Mouse (Mus musculus) heart, embryonic 16.5 days (tissue): ENCODE measurements at regions not wholly inside any gene's neighbourhood (a gene's known extent, or its start where the extent isn't known, plus 50 kb on each side); places are given as distances from the start of the nearest gene placed in this dataset.
"Not testable (repeated sequence)": the region's sequence is repeated elsewhere in the genome, so short reads cannot be mapped to it uniquely, and the experiment has no call there.

Source experiments
- ATAC-seq: fragments of 200-750 bp; cut with Nextera tagmentation; replicated peaks from 2 replicates; pipeline ENCODE4 v1.8.0; 2017; ENCODE audit warnings: moderate number of reproducible peaks; ENCODE audit not compliant: insufficient read depth, low FRiP score; ENCODE audit errors: extremely low read depth
- H3K27ac ChIP-seq: fragments of 300-500 bp; sonication (generic); 2 replicates; pipeline ENCODE4 v1.5.1; 2014; ENCODE audit warnings: mild to moderate bottlenecking, low read length, control low read depth, moderate library complexity
- H3K27me3 ChIP-seq: fragments of 300-500 bp; sonication (generic); 2 replicates; pipeline ENCODE4 v1.6.1; 2014; ENCODE audit warnings: low read length, mixed read lengths; ENCODE audit not compliant: control insufficient read depth, insufficient read depth
- H3K36me3 ChIP-seq: fragments of 300-500 bp; sonication (generic); 2 replicates; pipeline ENCODE4 v1.6.1; 2014; ENCODE audit not compliant: control insufficient read depth, insufficient read depth
- H3K4me1 ChIP-seq: fragments of 300-500 bp; sonication (generic); 2 replicates; pipeline ENCODE4 v1.6.1; 2014; ENCODE audit warnings: low read length, mixed read lengths; ENCODE audit not compliant: control insufficient read depth, insufficient read depth
- H3K4me2 ChIP-seq: fragments of 300-500 bp; sonication (generic); 2 replicates; pipeline ENCODE4 v1.6.1; 2014; ENCODE audit warnings: low read depth, mild to moderate bottlenecking, control low read depth, low read length
- H3K4me3 ChIP-seq: fragments of 300-500 bp; sonication (generic); 2 replicates; pipeline ENCODE4 v1.5.1; 2014; ENCODE audit warnings: mild to moderate bottlenecking, control low read depth, low read length
- H3K9ac ChIP-seq: fragments of 300-500 bp; sonication (generic); 2 replicates; pipeline ENCODE4 v1.6.1; 2014; ENCODE audit warnings: low read length, control low read depth
- H3K9me3 ChIP-seq: fragments of 300-500 bp; sonication (generic); replicated peaks from 2 replicates; pipeline ENCODE4 v1.6.1; 2016; ENCODE audit warnings: low read length; ENCODE audit not compliant: control insufficient read depth
- WGBS: fragments of 180-500 bp; shearing (Covaris S2); extraction: QIAGEN DNeasy Blood & Tissue Kit; methylation state at CpG from one replicate; pipeline ENCODE4 v1.1.7; 2014; 5-methylcytosine and 5-hydroxymethylcytosine counted together

DNA sequence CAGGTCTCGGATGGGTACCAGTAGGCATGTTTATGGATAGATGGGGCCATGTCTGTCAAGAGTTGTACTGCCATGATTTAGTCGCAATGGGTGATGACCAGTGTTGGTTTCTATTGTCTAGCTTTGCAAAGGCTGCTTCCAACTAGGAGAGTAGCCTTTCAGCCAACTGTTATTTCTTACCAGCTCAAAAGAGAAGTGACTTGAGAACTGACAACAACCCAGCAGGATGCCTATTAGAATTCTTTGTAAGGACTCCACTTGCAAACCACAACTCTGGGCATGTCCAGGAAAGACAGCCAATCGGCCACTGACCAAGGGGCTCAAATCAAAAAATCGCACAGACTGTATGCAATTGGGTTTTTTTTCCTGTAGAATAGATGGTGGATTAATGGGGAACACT, 200.9 kb downstream of the Dhx15 start:
- Histone ChIP-seq H3K4me3 (no peak overlapping the region), H3K27me3 (no peaks in the 10 kb centered on the region), H3K9me3 (no peaks in the 10 kb centered on the region), H3K36me3 (no peaks in the 10 kb centered on the region), H3K9ac (no peak overlapping the region), H3K27ac (no peak overlapping the region), H3K4me2 (no peak overlapping the region), H3K4me1 (peaks cover 12% of the 10 kb centered on the region)
- WGBS: 90% methylated on average over 4 of the region's 4 CpGs
- ATAC-seq: no peak

DNA sequence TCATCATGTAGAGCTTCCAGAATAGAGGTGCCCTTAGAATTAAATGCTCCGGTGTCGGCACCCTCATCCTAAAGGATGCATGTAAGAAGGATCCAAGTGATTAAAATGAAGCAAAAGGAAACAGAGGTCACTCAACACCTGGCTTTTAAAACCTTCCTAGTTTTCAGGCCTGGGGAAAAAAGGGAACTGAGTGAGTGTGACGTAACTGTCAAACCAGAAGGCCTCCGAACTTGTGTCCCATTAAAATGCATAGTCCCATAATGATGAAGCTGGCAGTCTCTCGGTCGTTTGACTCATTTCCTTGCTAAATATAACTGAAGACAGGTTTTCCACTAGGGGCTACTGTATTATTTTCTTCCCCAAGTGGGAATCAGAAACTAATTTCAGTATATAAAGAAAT, 201.4 kb downstream of the Dhx15 start:
- no peak for ATAC-seq
- H3K27me3 ChIP-seq: no peaks in the 10 kb centered on the region
- no peak overlapping the region for H3K4me3 ChIP-seq
- no peak overlapping the region for H3K27ac ChIP-seq
- H3K4me2 ChIP-seq: no peak overlapping the region
- WGBS: 70% methylated on average over 6 of the region's 6 CpGs
- no peak overlapping the region for H3K9ac ChIP-seq
- peaks cover 12% of the 10 kb centered on the region for H3K4me1 ChIP-seq
- H3K36me3 ChIP-seq: no peaks in the 10 kb centered on the region
- no peaks in the 10 kb centered on the region for H3K9me3 ChIP-seq

DNA sequence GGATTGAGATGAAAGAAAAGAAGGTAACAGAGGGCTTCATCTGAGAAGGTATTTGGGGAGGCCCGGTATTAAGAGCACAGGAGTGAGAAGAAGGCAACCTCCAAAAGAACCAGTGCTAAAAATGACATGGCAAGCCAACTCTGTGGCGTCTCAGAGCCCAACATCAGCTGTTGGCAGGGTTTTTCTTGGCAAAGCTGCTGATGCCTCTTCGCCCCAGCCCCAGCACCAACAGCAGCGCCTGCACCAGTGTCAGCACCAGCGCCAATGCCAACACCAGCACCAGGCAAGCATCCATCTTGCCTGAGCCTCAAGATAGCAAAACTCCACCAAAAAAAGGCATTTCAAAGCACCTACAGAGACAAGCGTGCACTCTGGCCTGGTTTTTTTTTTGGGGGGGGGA, 205.3 kb downstream of the Dhx15 start:
- Histone ChIP-seq H3K4me2 (no peak overlapping the region), H3K27ac (no peak overlapping the region; the same call in 1 of the 2 replicates), H3K4me1 (peaks cover 10% of the 10 kb centered on the region), H3K4me3 (no peak overlapping the region), H3K27me3 (no peaks in the 10 kb centered on the region), H3K36me3 (no peaks in the 10 kb centered on the region), H3K9me3 (no peaks in the 10 kb centered on the region), H3K9ac (no peak overlapping the region)
- WGBS: 72% methylated on average over 6 of the region's 6 CpGs
- 0 out of 2 replicates have a peak, but pooled peaks have one; percentile 18 for ATAC-seq

DNA sequence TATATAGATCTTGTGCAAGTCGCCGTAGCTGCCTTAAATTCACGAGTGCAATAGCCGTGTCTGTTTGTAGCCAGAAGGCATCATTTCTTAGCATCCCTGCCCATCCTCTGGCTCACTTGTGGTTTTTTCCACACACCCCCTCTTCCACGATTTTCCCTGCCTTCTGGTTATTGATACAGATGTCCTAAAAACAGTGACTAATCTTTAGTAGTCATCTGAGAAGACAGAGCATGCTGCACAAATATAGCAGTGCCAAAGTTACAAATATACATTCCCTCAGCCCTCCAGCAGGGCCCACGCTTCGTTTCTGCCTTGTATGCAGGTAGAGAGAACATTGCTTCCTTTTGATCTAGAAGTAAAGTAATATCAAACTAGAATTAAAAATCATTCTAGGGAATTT, 207.5 kb downstream of the Dhx15 start:
- Histone ChIP-seq H3K27ac (no peak overlapping the region), H3K36me3 (no peaks in the 10 kb centered on the region), H3K27me3 (no peaks in the 10 kb centered on the region), H3K4me1 (peaks cover 10% of the 10 kb centered on the region), H3K4me2 (no peak overlapping the region), H3K9me3 (no peaks in the 10 kb centered on the region), H3K4me3 (no peak overlapping the region), H3K9ac (no peak overlapping the region)
- WGBS: 86% methylated on average over 7 of the region's 7 CpGs
- ATAC-seq: no peak

DNA sequence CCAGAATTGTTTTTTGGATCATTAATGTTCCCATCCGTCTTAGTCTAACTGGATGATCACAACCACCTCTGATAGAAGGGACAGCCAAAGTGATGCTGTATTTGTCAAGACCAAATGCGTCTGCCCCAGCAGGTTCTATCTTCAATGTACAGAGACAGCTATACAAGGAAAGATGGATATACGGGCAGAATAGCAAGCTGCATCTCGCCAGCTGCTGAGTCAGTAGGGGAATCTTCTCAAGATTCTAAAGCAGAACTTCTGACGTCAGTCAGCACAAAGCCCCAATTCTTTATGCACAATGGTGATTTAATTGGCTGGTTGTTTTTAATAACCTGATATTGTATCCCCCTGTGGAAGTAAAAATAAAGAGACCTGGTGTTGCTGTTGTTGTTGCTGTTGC, 209.4 kb downstream of the Dhx15 start:
- ATAC-seq: no peak
- Histone ChIP-seq H3K27ac (no peak overlapping the region), H3K4me3 (no peak overlapping the region), H3K4me2 (no peak overlapping the region), H3K9ac (no peak overlapping the region), H3K9me3 (no peaks in the 10 kb centered on the region), H3K36me3 (no peaks in the 10 kb centered on the region), H3K27me3 (no peaks in the 10 kb centered on the region), H3K4me1 (peaks cover 10% of the 10 kb centered on the region)
- 86% methylated on average over 5 of the region's 5 CpGs for WGBS

DNA sequence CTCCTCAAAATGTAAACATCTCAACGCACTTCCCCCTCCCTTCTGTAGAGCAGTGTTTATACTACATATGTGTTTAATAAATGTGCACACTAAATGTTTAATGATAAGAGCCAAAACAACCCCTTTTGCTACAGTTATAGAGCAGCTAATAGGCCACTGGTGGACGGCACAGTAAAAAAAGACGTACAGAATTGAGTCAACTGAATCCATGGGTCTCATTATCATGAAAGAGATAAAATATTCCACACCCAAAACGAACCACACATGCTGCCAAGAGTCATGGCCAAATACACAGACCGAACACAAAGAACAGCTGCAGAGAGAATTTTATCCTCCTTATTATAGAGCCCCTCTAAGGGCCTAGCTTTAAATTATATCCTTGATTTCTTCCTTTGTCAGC, 237.8 kb downstream of the Dhx15 start:
- ATAC-seq: no peak
- Histone ChIP-seq H3K9me3 (no peaks in the 10 kb centered on the region), H3K4me3 (no peak overlapping the region), H3K4me2 (no peak overlapping the region), H3K9ac (no peak overlapping the region), H3K27ac (no peak overlapping the region), H3K36me3 (no peaks in the 10 kb centered on the region), H3K4me1 (peaks cover 5% of the 10 kb centered on the region; the same call in 1 of the 2 replicates), H3K27me3 (no peaks in the 10 kb centered on the region)
- WGBS: 42% methylated on average over 5 of the region's 5 CpGs

DNA sequence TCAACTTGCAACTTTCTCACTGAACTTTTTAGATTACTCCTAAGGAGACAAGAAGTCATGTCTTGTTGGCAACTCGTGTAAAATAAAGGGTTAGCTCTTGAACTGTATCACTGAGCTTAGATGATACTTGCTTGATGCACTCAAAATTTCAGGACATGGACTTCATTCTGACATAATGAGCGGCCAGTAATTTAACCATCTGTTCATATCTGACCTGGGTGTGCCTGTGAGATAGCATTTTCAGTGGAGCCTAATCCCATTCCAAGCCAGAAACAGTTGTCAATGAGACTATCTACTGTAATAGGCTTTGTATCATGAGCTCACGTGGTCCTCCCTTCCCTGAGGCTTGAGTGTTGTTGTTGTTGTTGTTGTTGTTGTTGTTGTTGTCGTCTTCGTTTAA, 240.3 kb downstream of the Dhx15 start:
- Histone ChIP-seq H3K27me3 (no peaks in the 10 kb centered on the region), H3K9me3 (no peaks in the 10 kb centered on the region), H3K4me3 (no peak overlapping the region), H3K9ac (no peak overlapping the region), H3K36me3 (no peaks in the 10 kb centered on the region), H3K4me1 (peaks cover 5% of the 10 kb centered on the region; the same call in 1 of the 2 replicates), H3K27ac (no peak overlapping the region), H3K4me2 (no peak overlapping the region)
- ATAC-seq: no peak
- 86% methylated on average over 5 of the region's 5 CpGs for WGBS

DNA sequence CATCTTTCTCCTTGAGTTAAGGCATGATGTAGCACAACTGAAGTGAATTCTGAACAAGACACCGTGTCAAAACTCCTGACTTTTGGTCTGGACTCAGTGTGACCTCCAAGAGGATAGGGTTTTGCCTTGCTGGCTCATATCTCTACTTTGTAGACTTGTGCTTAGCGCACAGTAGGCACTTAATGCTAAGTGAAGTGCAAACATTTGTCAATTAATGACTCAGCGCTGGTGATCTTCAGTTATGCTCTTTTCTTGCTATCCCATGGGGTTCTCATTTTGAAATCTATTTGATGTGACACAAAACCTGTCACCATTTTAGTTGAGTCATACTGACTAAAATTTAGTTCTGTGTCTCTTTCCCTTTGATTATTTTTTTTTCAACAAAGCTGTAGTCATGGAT, 244.3 kb downstream of the Dhx15 start:
- H3K4me1 ChIP-seq: peaks cover 12% of the 10 kb centered on the region
- no peak overlapping the region for H3K27ac ChIP-seq
- H3K4me2 ChIP-seq: no peak overlapping the region
- no peaks in the 10 kb centered on the region for H3K9me3 ChIP-seq
- H3K27me3 ChIP-seq: no peaks in the 10 kb centered on the region
- no peak for ATAC-seq
- H3K36me3 ChIP-seq: no peaks in the 10 kb centered on the region
- WGBS: 89% methylated on average over 3 of the region's 3 CpGs
- no peak overlapping the region for H3K9ac ChIP-seq
- no peak overlapping the region for H3K4me3 ChIP-seq

DNA sequence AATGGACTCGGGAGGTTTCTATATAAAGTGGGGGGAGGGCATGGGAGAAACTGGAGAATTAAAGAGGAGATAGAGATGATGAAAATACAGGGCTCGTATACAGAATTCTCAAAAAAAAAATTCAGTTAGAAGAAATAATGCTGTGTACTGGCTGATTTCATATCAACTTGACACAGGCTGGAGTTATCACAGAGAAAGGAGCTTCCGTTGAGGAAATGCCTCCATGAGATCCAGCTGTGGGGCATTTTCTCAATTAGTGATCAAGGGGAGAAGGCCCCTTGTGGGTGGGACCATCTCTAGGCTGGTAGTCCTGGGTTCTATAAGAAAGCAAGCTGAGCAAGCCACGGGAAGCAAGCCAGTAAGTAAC, 248.4 kb downstream of the Dhx15 start:
- H3K9me3 ChIP-seq, ATAC-seq, H3K36me3 ChIP-seq, H3K4me3 ChIP-seq, H3K9ac ChIP-seq, H3K27me3 ChIP-seq, H3K4me1 ChIP-seq, H3K27ac ChIP-seq: not testable (repeated sequence)
- H3K4me2 ChIP-seq: peak overlapping the region; percentile 38; the same call in 1 of the 2 replicates
- 41% methylated on average over 4 of the region's 4 CpGs for WGBS
